Mouse (Mus musculus): ENCODE data around the gene Tram1l1. TPM values are rescaled to one million over a fixed set of nuclear protein-coding genes. Genes with fewer than 3 reads are reported as not detected.

Gene Tram1l1
- not detected in 2 replicates for total RNA-seq (2014; fragmentation: Nextera tagmentation)
- total RNA-seq (2017), result not detected in 2 replicates

DNA sequence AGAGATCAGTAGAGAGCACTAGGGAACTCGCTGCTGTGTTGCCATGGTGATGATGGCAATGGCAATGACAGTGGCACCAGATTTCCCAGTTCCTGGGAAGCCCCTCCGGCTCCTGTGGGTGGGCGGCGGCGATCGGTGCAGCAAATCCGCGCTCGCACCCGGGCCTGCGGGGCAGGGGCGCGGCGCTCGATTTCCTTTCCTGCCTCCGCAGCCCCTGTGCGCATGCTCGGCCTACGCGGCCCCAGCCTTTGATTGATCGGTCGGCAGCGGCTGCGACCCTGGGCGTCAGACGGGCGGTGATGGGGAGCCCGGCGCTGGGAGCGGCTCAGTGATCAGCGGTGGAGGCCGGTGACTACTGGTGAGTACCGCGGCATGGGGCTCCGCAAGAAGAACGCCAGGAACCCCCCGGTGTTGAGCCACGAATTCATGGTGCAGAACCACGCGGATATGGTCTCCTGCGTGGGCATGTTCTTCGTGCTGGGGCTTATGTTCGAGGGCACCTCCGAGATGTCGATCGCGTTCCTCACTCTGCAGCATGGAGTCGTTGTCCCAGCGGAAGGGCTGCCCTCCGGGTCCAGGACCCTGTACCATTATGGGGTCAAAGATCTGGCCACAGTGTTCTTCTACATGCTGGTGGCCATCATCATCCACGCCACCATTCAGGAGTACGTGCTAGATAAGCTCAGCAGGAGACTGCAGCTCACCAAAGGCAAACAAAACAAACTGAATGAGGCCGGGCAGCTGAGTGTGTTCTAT, at the start of gene Tram1l1:
Gene Tram1l1, plus strand, starts transcription at position 35 of the 756 bp plus-strand sequence.
- ATAC-seq (replicated peaks; ENCODE audit: poor library complexity, severe bottlenecking), result peak; percentile 68

- ATAC-seq (replicated peaks; ENCODE audit: poor library complexity, severe bottlenecking), result no peak
Measured at GRCm38 (mm10) chr3:124271229-124271628, 49.4 kb upstream of the Tram1l1 start.

DNA sequence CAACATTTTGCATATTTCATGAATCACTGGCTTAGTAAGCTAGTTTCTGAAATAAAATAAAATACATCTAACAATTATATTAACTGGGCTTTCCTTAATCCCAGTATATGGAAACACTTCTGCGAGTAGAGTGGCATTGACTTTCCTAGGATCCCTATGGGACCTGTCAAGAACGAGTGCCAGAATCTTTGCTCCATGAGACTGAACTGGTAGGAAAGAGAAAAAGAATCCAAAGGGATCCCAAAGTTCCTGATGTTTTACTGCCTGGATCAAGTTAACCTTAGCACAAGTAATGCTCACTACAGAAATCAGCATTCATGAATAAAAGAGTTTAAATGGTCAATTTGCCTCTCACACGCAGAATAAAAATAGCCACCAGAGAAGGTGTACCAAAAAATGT, 49.0 kb upstream of the Tram1l1 start:
- ATAC-seq (replicated peaks; ENCODE audit: poor library complexity, severe bottlenecking), result no peak

DNA sequence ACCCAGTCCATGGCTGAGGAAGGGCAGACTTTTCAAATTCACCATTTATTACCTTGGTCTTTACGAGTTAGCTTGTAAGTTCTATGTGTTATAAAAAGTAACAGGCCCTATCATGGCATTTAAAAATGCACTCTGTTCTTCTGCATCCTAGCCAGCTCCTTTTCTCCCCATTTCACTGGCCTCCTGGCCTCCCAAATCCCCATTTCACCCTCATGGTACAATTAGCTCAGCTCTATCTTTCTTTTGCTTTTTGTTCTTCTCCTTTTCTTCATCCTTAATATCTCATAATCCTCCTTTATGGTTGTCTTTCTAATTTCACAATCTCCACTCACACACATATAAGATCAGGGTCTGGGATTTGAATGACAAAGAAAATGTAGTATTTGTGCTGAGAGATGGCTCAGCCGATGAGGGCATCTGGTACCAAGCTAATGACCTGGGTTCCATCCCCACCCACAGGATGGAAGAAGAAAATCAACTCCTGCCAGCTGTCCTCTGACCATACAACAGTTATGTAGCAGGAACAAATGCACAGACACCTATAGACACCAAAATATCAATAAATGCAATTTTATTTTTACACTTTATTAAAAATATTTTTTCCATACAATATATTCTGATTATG, 48.1 kb upstream of the Tram1l1 start:
- ATAC-seq (replicated peaks; ENCODE audit: poor library complexity, severe bottlenecking), result no peak

DNA sequence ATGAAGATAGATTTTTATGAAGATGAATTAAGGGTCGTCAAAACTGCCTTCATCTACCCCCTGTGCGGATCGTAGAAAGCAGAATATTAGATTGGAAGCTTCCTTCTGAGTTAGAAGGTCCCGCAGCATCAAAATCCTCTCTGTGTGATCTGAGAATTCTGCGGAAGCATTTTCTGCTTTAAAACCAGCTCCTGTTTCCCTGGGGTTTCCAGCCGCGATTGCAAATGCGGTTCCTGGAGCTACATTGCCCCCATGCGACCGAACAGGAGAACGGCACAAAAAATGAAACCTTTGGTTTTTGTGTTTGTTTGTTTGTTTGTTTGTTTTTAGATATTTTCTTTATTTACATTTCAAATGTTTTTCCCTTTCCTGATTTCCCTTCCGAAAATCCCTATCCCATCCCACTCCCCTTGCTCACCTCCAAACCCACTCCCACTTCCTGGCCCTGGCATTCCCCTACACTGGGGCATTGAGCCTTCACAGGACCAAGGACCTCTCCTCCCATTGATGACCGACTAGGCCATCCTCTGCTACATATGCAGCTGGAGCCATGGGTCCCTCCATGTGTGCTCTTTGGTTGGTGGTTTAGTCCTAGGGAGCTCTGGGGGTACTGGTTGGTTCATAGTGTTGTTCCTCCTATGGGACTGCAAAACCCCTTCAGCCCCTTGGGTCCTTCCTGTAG, 45.6 kb upstream of the Tram1l1 start:
- peak; percentile 77 for ATAC-seq (replicated peaks; ENCODE audit: poor library complexity, severe bottlenecking)

- peak; percentile 95 for ATAC-seq (replicated peaks; ENCODE audit: poor library complexity, severe bottlenecking)
Measured at GRCm38 (mm10) chr3:124288936-124289335, 31.7 kb upstream of the Tram1l1 start.

DNA sequence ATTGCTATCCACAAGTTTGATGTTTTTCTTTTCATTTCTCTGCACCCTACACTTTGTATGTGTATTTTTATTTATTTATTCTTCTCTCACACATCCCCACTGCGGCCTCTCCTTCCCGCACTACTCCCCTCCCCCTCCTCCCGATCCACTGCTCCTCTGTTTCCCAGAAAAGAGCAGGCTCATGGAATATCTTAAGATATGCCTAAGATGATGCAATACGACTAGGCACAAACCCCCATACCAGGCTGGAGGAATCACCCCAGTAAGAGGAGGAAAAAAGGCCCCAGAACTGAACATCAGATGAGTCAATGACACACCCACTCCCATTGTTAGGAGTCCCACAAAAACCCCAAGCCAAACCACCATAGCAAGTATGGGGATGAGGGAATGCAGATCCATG, 1.4 kb upstream of the Tram1l1 start:
- no peak for ATAC-seq (replicated peaks; ENCODE audit: poor library complexity, severe bottlenecking)

DNA sequence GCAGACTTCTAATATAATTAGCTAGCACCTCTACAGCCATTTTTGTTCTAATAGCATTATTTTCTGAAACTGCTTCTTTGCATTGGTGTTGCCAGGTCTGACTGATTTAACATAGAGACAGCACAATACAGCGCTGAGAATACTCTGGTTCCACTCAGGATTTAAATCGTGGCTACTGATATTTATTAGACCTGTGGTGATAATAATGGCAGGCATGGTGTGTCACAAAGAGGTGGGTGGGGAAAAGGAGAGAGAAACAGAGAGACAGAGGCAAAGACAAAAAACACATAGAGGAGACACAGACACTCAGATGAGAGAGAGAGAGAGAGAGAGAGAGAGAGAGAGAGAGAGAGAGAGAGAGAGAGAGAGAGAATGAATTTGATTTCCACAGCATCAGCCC, 257 bp upstream of the Tram1l1 start:
- ATAC-seq (replicated peaks; ENCODE audit: poor library complexity, severe bottlenecking), result no peak

- ATAC-seq (replicated peaks; ENCODE audit: poor library complexity, severe bottlenecking), result no peak
Measured at GRCm38 (mm10) chr3:124346445-124346844, 25.8 kb downstream of the Tram1l1 start.

- no peak for ATAC-seq (replicated peaks; ENCODE audit: poor library complexity, severe bottlenecking)
Measured at GRCm38 (mm10) chr3:124357533-124357932, 36.9 kb downstream of the Tram1l1 start.

DNA sequence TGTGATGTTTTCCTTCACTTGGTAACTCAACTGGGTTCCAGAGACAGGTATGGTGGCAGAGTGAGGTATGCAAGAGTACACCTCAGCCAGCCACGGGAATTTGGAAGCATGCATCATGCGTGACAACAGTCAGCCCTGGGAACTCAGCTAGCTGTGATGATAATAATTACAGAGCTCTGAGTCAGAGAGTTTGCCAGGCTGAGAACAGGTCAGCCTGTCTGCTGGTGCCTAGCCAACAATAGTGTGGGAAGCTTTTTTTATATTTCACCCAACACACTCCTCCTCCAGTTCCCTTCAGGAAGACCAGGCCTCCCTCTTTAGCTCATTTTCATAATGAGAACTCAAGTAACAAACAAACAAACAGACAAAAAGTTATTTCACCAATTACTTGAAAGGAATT, 51.4 kb downstream of the Tram1l1 start:
- ATAC-seq (replicated peaks; ENCODE audit: poor library complexity, severe bottlenecking), result no peak

Other genes starting within 250 kb of the Tram1l1 start
- not detected in 2 replicates for gene 1700006A11Rik, start 105.2 kb downstream of the Tram1l1 start, total RNA-seq (2014; fragmentation: Nextera tagmentation)
- not detected in 2 replicates for gene 1700006A11Rik, start 105.2 kb downstream of the Tram1l1 start, total RNA-seq (2017)

Measured in granulocyte monocyte progenitor cell, adult 5-6 weeks (primary cell).